Mouse (Mus musculus): ENCODE measurements at regions not wholly inside any gene's neighbourhood (a gene's known extent, or its start where the extent isn't known, plus 50 kb on each side); places are given as distances from the start of the nearest gene placed in this dataset.

GRCm38 (mm10) chr9:46938628-46939027 is 59.9 kb upstream of the Gm4791 start:
- DNase-seq: no peak

- DNase-seq: no peak
Observed at GRCm38 (mm10) chr9:46925641-46926040, 72.9 kb upstream of the Gm4791 start.

- no peak for DNase-seq
Observed at GRCm38 (mm10) chr9:46920081-46920480, 78.5 kb upstream of the Gm4791 start.

- DNase-seq: no peak
Observed at GRCm38 (mm10) chr9:46913238-46913637, 85.3 kb upstream of the Gm4791 start.

- no peak for DNase-seq
Observed at GRCm38 (mm10) chr9:46909412-46910013, 89.0 kb upstream of the Gm4791 start.

GRCm38 (mm10) chr9:46905081-46905480 is 93.5 kb upstream of the Gm4791 start:
- DNase-seq: no peak

GRCm38 (mm10) chr9:46903491-46904220 is 94.9 kb upstream of the Gm4791 start:
- DNase-seq: no peak

GRCm38 (mm10) chr9:46899283-46899682 is 99.3 kb upstream of the Gm4791 start:
- no peak for DNase-seq

- DNase-seq: no peak
Observed at GRCm38 (mm10) chr9:46898120-46898519, 100.4 kb upstream of the Gm4791 start.

GRCm38 (mm10) chr9:46891829-46892228 is 106.7 kb upstream of the Gm4791 start:
- DNase-seq: no peak

GRCm38 (mm10) chr9:46889933-46890662 is 108.4 kb upstream of the Gm4791 start:
- no peak for DNase-seq

- DNase-seq: no peak
Observed at GRCm38 (mm10) chr9:46871211-46871994, 127.1 kb upstream of the Gm4791 start.

- DNase-seq: no peak
Observed at GRCm38 (mm10) chr9:46863934-46864333, 134.6 kb upstream of the Gm4791 start.

GRCm38 (mm10) chr9:46851753-46852152 is 146.8 kb upstream of the Gm4791 start:
- no peak for DNase-seq

GRCm38 (mm10) chr9:46851336-46851735 is 147.2 kb upstream of the Gm4791 start:
- no peak for DNase-seq

- no peak for DNase-seq
Observed at GRCm38 (mm10) chr9:46845276-46845675, 153.3 kb upstream of the Gm4791 start.

- DNase-seq: no peak
Observed at GRCm38 (mm10) chr9:46843781-46844180, 154.8 kb upstream of the Gm4791 start.

- DNase-seq: no peak
Observed at GRCm38 (mm10) chr9:46841571-46841970, 157.0 kb upstream of the Gm4791 start.

GRCm38 (mm10) chr9:46835261-46835660 is 163.3 kb upstream of the Gm4791 start:
- DNase-seq: no peak

GRCm38 (mm10) chr9:46830746-46831560 is 167.6 kb upstream of the Gm4791 start:
- no peak for DNase-seq

- DNase-seq: no peak
Observed at GRCm38 (mm10) chr9:46830316-46830715, 168.2 kb upstream of the Gm4791 start.

- no peak for DNase-seq
Observed at GRCm38 (mm10) chr9:46824703-46825102, 173.8 kb upstream of the Gm4791 start.
